Mouse (Mus musculus) heart, embryonic 15.5 days (tissue): ENCODE measurements around the gene Ssbp3. TPM values are rescaled to one million over a fixed set of nuclear protein-coding genes. Genes with fewer than 3 reads are reported as not detected.

Experiments
- ATAC-seq: fragments of 200-750 bp; cut with Nextera tagmentation; replicated peaks from 2 replicates; pipeline ENCODE4 v1.8.0; 2017; ENCODE audit warnings: low read depth, moderate TSS enrichment; ENCODE audit not compliant: insufficient number of reproducible peaks, insufficient read depth, low FRiP score
- H3K27ac ChIP-seq: fragments of 300-500 bp; sonication (generic); 2 replicates; pipeline ENCODE4 v1.5.1; 2015; ENCODE audit warnings: mild to moderate bottlenecking, inconsistent platforms
- H3K27me3 ChIP-seq: fragments of 300-500 bp; sonication (generic); 2 replicates; pipeline ENCODE4 v1.6.1; 2015; ENCODE audit warnings: inconsistent platforms
- H3K36me3 ChIP-seq: fragments of 300-500 bp; sonication (generic); 2 replicates; pipeline ENCODE4 v1.6.1; 2015; ENCODE audit warnings: mild to moderate bottlenecking, inconsistent platforms
- H3K4me1 ChIP-seq: fragments of 300-500 bp; sonication (generic); replicated peaks from 2 replicates; pipeline ENCODE4 v1.6.1; 2015; ENCODE audit warnings: inconsistent platforms
- H3K4me2 ChIP-seq: fragments of 300-500 bp; sonication (generic); 2 replicates; pipeline ENCODE4 v1.6.1; 2015; ENCODE audit warnings: inconsistent platforms, mild to moderate bottlenecking, moderate library complexity
- H3K4me3 ChIP-seq: fragments of 300-500 bp; sonication (generic); 2 replicates; pipeline ENCODE4 v1.5.1; 2015; ENCODE audit warnings: mild to moderate bottlenecking, inconsistent platforms
- H3K9ac ChIP-seq: fragments of 300-500 bp; sonication (generic); 2 replicates; pipeline ENCODE4 v1.6.1; 2015; ENCODE audit warnings: mild to moderate bottlenecking, inconsistent platforms
- H3K9me3 ChIP-seq: fragments of 300-500 bp; sonication (generic); replicated peaks from 2 replicates; pipeline ENCODE4 v1.6.1; 2016; ENCODE audit warnings: inconsistent platforms
- WGBS: fragments of 180-500 bp; shearing (Covaris S2); methylation state at CpG from one replicate; pipeline ENCODE4 v1.1.7; 2015; ENCODE audit warnings: mixed read lengths; 5-methylcytosine and 5-hydroxymethylcytosine counted together
- polyA plus RNA-seq: library from polyadenylated mRNA; unstranded; fragments of >200 nt; fragmentation: Nextera tagmentation; extraction: Ambion mirVana; gene quantifications from 2 replicates; pipeline ENCODE4 v1.2.1, GENCODE M21; 2015

The Ssbp3 gene
- polyA plus RNA-seq, 1 experiment from 2014 or later = 53.3 TPM

- Histone ChIP-seq H3K27me3 (no peaks in the 10 kb centered on the region), H3K27ac (no peak overlapping the region), H3K4me1 (peaks cover 53% of the 10 kb centered on the region), H3K9me3 (no peaks in the 10 kb centered on the region), H3K36me3 (no peaks in the 10 kb centered on the region), H3K4me2 (no peak overlapping the region), H3K4me3 (no peak overlapping the region), H3K9ac (no peak overlapping the region)
- ATAC-seq = no peak
- 96% methylated on average over 1 of the region's 1 CpGs for WGBS
Observed at GRCm38 (mm10) chr4:106961321-106961720, 50.8 kb downstream of the Ssbp3 start.

- no peak for ATAC-seq
- Histone ChIP-seq H3K27me3 (no peaks in the 10 kb centered on the region), H3K36me3 (no peaks in the 10 kb centered on the region), H3K9ac (no peak overlapping the region), H3K4me2 (no peak overlapping the region), H3K4me1 (peaks cover 63% of the 10 kb centered on the region), H3K27ac (no peak overlapping the region), H3K9me3 (no peaks in the 10 kb centered on the region), H3K4me3 (no peak overlapping the region)
- 67% methylated on average over 9 of the region's 9 CpGs for WGBS
Observed at GRCm38 (mm10) chr4:106964356-106964755, 53.9 kb downstream of the Ssbp3 start.

GRCm38 (mm10) chr4:106964996-106965395, 54.5 kb downstream of the Ssbp3 start:
- Histone ChIP-seq H3K4me1 (peaks cover 66% of the 10 kb centered on the region), H3K4me3 (no peak overlapping the region), H3K9ac (no peak overlapping the region), H3K27ac (no peak overlapping the region), H3K4me2 (no peak overlapping the region), H3K9me3 (no peaks in the 10 kb centered on the region), H3K27me3 (no peaks in the 10 kb centered on the region), H3K36me3 (no peaks in the 10 kb centered on the region)
- WGBS = 78% methylated on average over 10 of the region's 10 CpGs
- no peak for ATAC-seq

GRCm38 (mm10) chr4:106966443-106966842, 55.9 kb downstream of the Ssbp3 start:
- Histone ChIP-seq H3K9ac (no peak overlapping the region), H3K4me1 (peaks cover 70% of the 10 kb centered on the region), H3K27me3 (no peaks in the 10 kb centered on the region), H3K9me3 (no peaks in the 10 kb centered on the region), H3K4me3 (no peak overlapping the region), H3K36me3 (no peaks in the 10 kb centered on the region), H3K4me2 (no peak overlapping the region), H3K27ac (no peak overlapping the region)
- ATAC-seq = no peak
- 55% methylated on average over 3 of the region's 3 CpGs for WGBS

GRCm38 (mm10) chr4:106968910-106969309, 58.4 kb downstream of the Ssbp3 start:
- Histone ChIP-seq H3K27ac (peak overlapping the region; percentile 70), H3K4me1 (peaks cover 79% of the 10 kb centered on the region), H3K9ac (no peak overlapping the region), H3K36me3 (no peaks in the 10 kb centered on the region), H3K4me3 (no peak overlapping the region), H3K27me3 (no peaks in the 10 kb centered on the region), H3K9me3 (no peaks in the 10 kb centered on the region), H3K4me2 (0 out of 2 replicates have a peak overlapping the region, but pooled peaks have one; percentile 21)
- ATAC-seq = peak; percentile 56
- 48% methylated on average over 8 of the region's 8 CpGs for WGBS

GRCm38 (mm10) chr4:106970786-106971185, 60.3 kb downstream of the Ssbp3 start:
- 62% methylated on average over 7 of the region's 7 CpGs for WGBS
- Histone ChIP-seq H3K4me1 (peaks cover 68% of the 10 kb centered on the region), H3K27ac (0 out of 2 replicates have a peak overlapping the region, but pooled peaks have one; percentile 32)

GRCm38 (mm10) chr4:106972061-106972460, 61.6 kb downstream of the Ssbp3 start:
- peaks cover 69% of the 10 kb centered on the region for H3K4me1 ChIP-seq
- no peak overlapping the region for H3K4me3 ChIP-seq
- WGBS = 84% methylated on average over 4 of the region's 4 CpGs
- H3K9me3 ChIP-seq = no peaks in the 10 kb centered on the region
- no peaks in the 10 kb centered on the region for H3K36me3 ChIP-seq
- ATAC-seq = no peak
- no peak overlapping the region for H3K4me2 ChIP-seq
- no peaks in the 10 kb centered on the region for H3K27me3 ChIP-seq
- no peak overlapping the region for H3K9ac ChIP-seq
- no peak overlapping the region for H3K27ac ChIP-seq

More at GRCm38 (mm10) chr4:106970786-106971185, 60.3 kb downstream of the Ssbp3 start:
- no peaks in the 10 kb centered on the region for H3K27me3 ChIP-seq
- no peak overlapping the region for H3K9ac ChIP-seq
- H3K9me3 ChIP-seq = no peaks in the 10 kb centered on the region
- H3K4me3 ChIP-seq = no peak overlapping the region
- ATAC-seq = no peak
- H3K4me2 ChIP-seq = no peak overlapping the region
- no peaks in the 10 kb centered on the region for H3K36me3 ChIP-seq

- Histone ChIP-seq H3K9ac (no peak overlapping the region), H3K27ac (no peak overlapping the region), H3K4me2 (no peak overlapping the region), H3K9me3 (no peaks in the 10 kb centered on the region), H3K4me1 (peaks cover 71% of the 10 kb centered on the region), H3K4me3 (no peak overlapping the region), H3K27me3 (no peaks in the 10 kb centered on the region), H3K36me3 (no peaks in the 10 kb centered on the region)
- ATAC-seq = 0 out of 2 replicates have a peak, but pooled peaks have one; percentile 19
- 69% methylated on average over 15 of the region's 15 CpGs for WGBS
Observed at GRCm38 (mm10) chr4:106972461-106973384, 62.2 kb downstream of the Ssbp3 start.

GRCm38 (mm10) chr4:106975324-106975723, 64.8 kb downstream of the Ssbp3 start:
- H3K9me3 ChIP-seq = no peaks in the 10 kb centered on the region

GRCm38 (mm10) chr4:106975890-106976289, 65.4 kb downstream of the Ssbp3 start:
- WGBS = 71% methylated on average over 4 of the region's 4 CpGs
- H3K9ac ChIP-seq = no peak overlapping the region
- no peaks in the 10 kb centered on the region for H3K27me3 ChIP-seq
- H3K36me3 ChIP-seq = no peaks in the 10 kb centered on the region
- no peaks in the 10 kb centered on the region for H3K9me3 ChIP-seq
- no peak for ATAC-seq
- H3K4me1 ChIP-seq = peaks cover 56% of the 10 kb centered on the region
- no peak overlapping the region for H3K27ac ChIP-seq
- H3K4me3 ChIP-seq = no peak overlapping the region
- H3K4me2 ChIP-seq = no peak overlapping the region

More at GRCm38 (mm10) chr4:106975324-106975723, 64.8 kb downstream of the Ssbp3 start:
- Histone ChIP-seq H3K4me3 (no peak overlapping the region), H3K4me2 (no peak overlapping the region), H3K9ac (no peak overlapping the region), H3K27me3 (no peaks in the 10 kb centered on the region), H3K4me1 (peaks cover 56% of the 10 kb centered on the region), H3K36me3 (no peaks in the 10 kb centered on the region), H3K27ac (no peak overlapping the region)
- no peak for ATAC-seq
- 80% methylated on average over 6 of the region's 6 CpGs for WGBS

GRCm38 (mm10) chr4:106976576-106976975, 66.1 kb downstream of the Ssbp3 start:
- H3K27ac ChIP-seq = no peak overlapping the region
- H3K4me1 ChIP-seq = peaks cover 55% of the 10 kb centered on the region
- no peak overlapping the region for H3K9ac ChIP-seq

More at GRCm38 (mm10) chr4:106976576-106976975, 66.1 kb downstream of the Ssbp3 start:
- H3K36me3 ChIP-seq = no peaks in the 10 kb centered on the region
- no peak for ATAC-seq
- no peaks in the 10 kb centered on the region for H3K27me3 ChIP-seq
- no peak overlapping the region for H3K4me2 ChIP-seq
- no peak overlapping the region for H3K4me3 ChIP-seq
- 83% methylated on average over 2 of the region's 2 CpGs for WGBS
- no peaks in the 10 kb centered on the region for H3K9me3 ChIP-seq
